Comparison of ENCODE assay signal across 11 mouse cellular contexts in the genomic region with DNA sequence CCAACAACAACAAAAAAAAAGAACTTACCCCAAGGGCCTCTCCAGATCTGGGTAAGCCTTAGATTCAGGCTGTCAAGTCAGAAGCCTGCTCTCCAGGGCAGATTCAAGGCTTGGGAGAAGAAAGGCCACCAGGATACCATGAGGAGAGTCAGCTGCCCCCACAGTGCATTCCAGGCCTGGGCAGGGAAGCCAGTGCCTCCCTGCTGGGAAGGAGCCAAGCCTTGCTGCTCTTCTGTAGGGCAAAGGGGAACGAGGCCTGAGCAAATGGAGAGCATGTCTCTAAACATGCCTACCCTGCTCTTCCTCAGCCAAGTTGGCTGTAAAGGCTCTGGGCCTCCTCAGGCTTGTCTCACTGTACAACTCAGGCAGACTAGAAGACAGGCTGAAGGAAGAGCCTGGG. TPM values are rescaled to one million over a fixed set of nuclear protein-coding genes. Genes with fewer than 3 reads are reported as not detected.
DNase-seq lines count a peak whose midpoint lies in the region; ATAC-seq and TF ChIP-seq lines count a peak whose summit lies in the region.
"Had no signal": no experiment of that assay in that cellular context is flagged by ENCODE, and none has a peak within 500 bp of the region (broad histone marks: within the 10 kb centered on the region; RNA-seq: fewer than 3 reads in every experiment).

No protein-coding gene starts in this region.

- peak overlapping the region; percentile 26; the same call in 1 of the 2 replicates for H3K27ac ChIP-seq in hindbrain, embryonic 10.5 days
- no peak overlapping the region for H3K27ac ChIP-seq in hindbrain, embryonic 13.5 days
- peak overlapping the region; percentile 60; the same call in 1 of the 2 replicates for H3K27ac ChIP-seq in heart, embryonic 15.5 days
- peak overlapping the region; percentile 62 for H3K27ac ChIP-seq in lung, postnatal 0 days (ENCODE audit: low read length)
- no peak overlapping the region for H3K27ac ChIP-seq in hindbrain, embryonic 12.5 days
- H3K27ac ChIP-seq in midbrain, embryonic 10.5 days (replicated peaks): no peak overlapping the region
- H3K27ac ChIP-seq: forebrain, embryonic 15.5 days; midbrain, embryonic 15.5 days had no signal

- H3K9me3 ChIP-seq in hindbrain, embryonic 10.5 days: no peaks in the 10 kb centered on the region
- no peaks in the 10 kb centered on the region for H3K9me3 ChIP-seq in hindbrain, embryonic 13.5 days
- H3K9me3 ChIP-seq in heart, embryonic 15.5 days (replicated peaks): no peaks in the 10 kb centered on the region
- H3K9me3 ChIP-seq in lung, postnatal 0 days (ENCODE audit: low read length): no peaks in the 10 kb centered on the region
- no peaks in the 10 kb centered on the region for H3K9me3 ChIP-seq in hindbrain, embryonic 12.5 days (replicated peaks)
- H3K9me3 ChIP-seq in midbrain, embryonic 10.5 days (replicated peaks): no peaks in the 10 kb centered on the region
- H3K9me3 ChIP-seq: forebrain, embryonic 15.5 days; midbrain, embryonic 15.5 days had no signal

- TF ChIP-seq EP300 in lung, postnatal 0 days (IDR thresholded peaks at IDR 0.05): no peak

- H3K9ac ChIP-seq in hindbrain, embryonic 13.5 days: no peak overlapping the region
- H3K9ac ChIP-seq in heart, embryonic 15.5 days: no peak overlapping the region
- no peak overlapping the region for H3K9ac ChIP-seq in lung, postnatal 0 days (replicated peaks; ENCODE audit: low read depth)
- no peak overlapping the region for H3K9ac ChIP-seq in hindbrain, embryonic 12.5 days
- H3K9ac ChIP-seq: forebrain, embryonic 15.5 days; midbrain, embryonic 15.5 days had no signal

- WGBS in hindbrain, embryonic 10.5 days: 38% methylated on average over 1 of the region's 1 CpGs
- 55% methylated on average over 1 of the region's 1 CpGs for WGBS in hindbrain, embryonic 13.5 days
- 25% methylated on average over 1 of the region's 1 CpGs for WGBS in heart, embryonic 15.5 days
- WGBS in lung, postnatal 0 days: 54% methylated on average over 1 of the region's 1 CpGs
- 54% methylated on average over 1 of the region's 1 CpGs for WGBS in hindbrain, embryonic 12.5 days
- 75% methylated on average over 1 of the region's 1 CpGs for WGBS in midbrain, embryonic 10.5 days

- TF ChIP-seq CTCF in lung, postnatal 0 days (IDR thresholded peaks at IDR 0.05): no peak

- H3K27me3 ChIP-seq in hindbrain, embryonic 10.5 days (ENCODE audit: insufficient read depth, poor library complexity, severe bottlenecking): no peaks in the 10 kb centered on the region
- no peaks in the 10 kb centered on the region for H3K27me3 ChIP-seq in hindbrain, embryonic 13.5 days
- H3K27me3 ChIP-seq in heart, embryonic 15.5 days: 0 out of 2 replicates have a peak, but pooled peaks cover 2% of the 10 kb centered on the region
- H3K27me3 ChIP-seq in lung, postnatal 0 days (replicated peaks; ENCODE audit: insufficient read depth, low read length): no peaks in the 10 kb centered on the region
- H3K27me3 ChIP-seq in hindbrain, embryonic 12.5 days: no peaks in the 10 kb centered on the region
- no peaks in the 10 kb centered on the region for H3K27me3 ChIP-seq in midbrain, embryonic 10.5 days (ENCODE audit: low read depth, poor library complexity, severe bottlenecking)
- H3K27me3 ChIP-seq: forebrain, embryonic 15.5 days; midbrain, embryonic 15.5 days had no signal

- H3K4me3 ChIP-seq in hindbrain, embryonic 10.5 days: no peak overlapping the region
- no peak overlapping the region for H3K4me3 ChIP-seq in hindbrain, embryonic 13.5 days
- no peak overlapping the region for H3K4me3 ChIP-seq in heart, embryonic 15.5 days
- H3K4me3 ChIP-seq in lung, postnatal 0 days (ENCODE audit: low read depth, low read length): no peak overlapping the region
- H3K4me3 ChIP-seq in hindbrain, embryonic 12.5 days: no peak overlapping the region
- H3K4me3 ChIP-seq in midbrain, embryonic 10.5 days: no peak overlapping the region
- H3K4me3 ChIP-seq: forebrain, embryonic 15.5 days; midbrain, embryonic 15.5 days had no signal

- peaks cover 16% of the 10 kb centered on the region for H3K36me3 ChIP-seq in hindbrain, embryonic 10.5 days
- peaks cover 12% of the 10 kb centered on the region for H3K36me3 ChIP-seq in hindbrain, embryonic 13.5 days
- H3K36me3 ChIP-seq in heart, embryonic 15.5 days: no peaks in the 10 kb centered on the region
- no peaks in the 10 kb centered on the region for H3K36me3 ChIP-seq in lung, postnatal 0 days (ENCODE audit: insufficient read depth, low read length)
- H3K36me3 ChIP-seq in hindbrain, embryonic 12.5 days: peaks cover 8% of the 10 kb centered on the region
- peaks cover 16% of the 10 kb centered on the region for H3K36me3 ChIP-seq in midbrain, embryonic 10.5 days

- H3K4me2 ChIP-seq in hindbrain, embryonic 13.5 days: no peak overlapping the region
- H3K4me2 ChIP-seq in heart, embryonic 15.5 days: no peak overlapping the region
- H3K4me2 ChIP-seq in lung, postnatal 0 days (replicated peaks; ENCODE audit: low read depth, low read length): no peak overlapping the region
- no peak overlapping the region for H3K4me2 ChIP-seq in hindbrain, embryonic 12.5 days (replicated peaks)
- H3K4me2 ChIP-seq: forebrain, embryonic 15.5 days; midbrain, embryonic 15.5 days had no signal

- ATAC-seq in hindbrain, embryonic 13.5 days (ENCODE audit: low FRiP score): no peak
- ATAC-seq in heart, embryonic 15.5 days (replicated peaks; ENCODE audit: insufficient number of reproducible peaks, insufficient read depth, low FRiP score, low read depth): peak; percentile 64; the same call in 1 of the 2 replicates
- peak; percentile 79 for ATAC-seq in lung, postnatal 0 days
- no peak for ATAC-seq in hindbrain, embryonic 12.5 days (ENCODE audit: low FRiP score)
- ATAC-seq: forebrain, embryonic 15.5 days; midbrain, embryonic 15.5 days had no signal

- DNase-seq in hindbrain, embryonic 10.5 days (ENCODE audit: low spot score): no peak
- peak; percentile 90 for DNase-seq in adipocyte (ENCODE audit: low spot score)
- DNase-seq in lung, postnatal 0 days (ENCODE audit: low spot score): peak; percentile 68
- DNase-seq in spleen, postnatal 36 days (ENCODE audit: low spot score in 2 of 2): no peak
- no peak for DNase-seq in midbrain, embryonic 10.5 days (ENCODE audit: low spot score)
- DNase-seq: right cerebral cortex, adult 18-20 months had no signal

- H3K4me1 ChIP-seq in hindbrain, embryonic 10.5 days (replicated peaks): peaks cover under 1% of the 10 kb centered on the region; the same call in 1 of the 2 replicates
- H3K4me1 ChIP-seq in hindbrain, embryonic 13.5 days (replicated peaks): peaks cover 6% of the 10 kb centered on the region; the same call in 1 of the 2 replicates
- H3K4me1 ChIP-seq in heart, embryonic 15.5 days (replicated peaks): peaks cover 27% of the 10 kb centered on the region
- H3K4me1 ChIP-seq in lung, postnatal 0 days (ENCODE audit: insufficient read depth, low read depth, low read length): peaks cover 6% of the 10 kb centered on the region; the same call in 1 of the 2 replicates
- no peaks in the 10 kb centered on the region for H3K4me1 ChIP-seq in hindbrain, embryonic 12.5 days
- H3K4me1 ChIP-seq in midbrain, embryonic 10.5 days: no peaks in the 10 kb centered on the region
- H3K4me1 ChIP-seq: forebrain, embryonic 15.5 days; midbrain, embryonic 15.5 days had no signal

RNA-seq across cellular contexts. Expression of gene Ucp3, which starts 1.9 kb away (rescaled TPM):
- 0.09 TPM in 1 of 2 replicates, not detected in the other for polyA plus RNA-seq in hindbrain, embryonic 10.5 days (2016; fragmentation: Nextera tagmentation; extraction: Ambion mirVana)
- not detected in 2 replicates for polyA plus RNA-seq in hindbrain, embryonic 13.5 days (2015; fragmentation: Nextera tagmentation; extraction: Ambion mirVana)
- 0.11 and 0.29 TPM in 2 replicates for polyA plus RNA-seq in heart, embryonic 15.5 days (2015; fragmentation: Nextera tagmentation; extraction: Ambion mirVana)
- polyA plus RNA-seq in lung, postnatal 0 days (2015; fragmentation: Nextera tagmentation; extraction: Ambion mirVana): 0.08 and 0.15 TPM in 2 replicates
- polyA plus RNA-seq in hindbrain, embryonic 12.5 days (2016; fragmentation: Nextera tagmentation; extraction: Ambion mirVana): not detected in 2 replicates
- not detected in 2 replicates for polyA plus RNA-seq in midbrain, embryonic 10.5 days (2016; fragmentation: Nextera tagmentation; extraction: Ambion mirVana)
- polyA plus RNA-seq: forebrain, embryonic 15.5 days; midbrain, embryonic 15.5 days had no signal

RNA-seq across cellular contexts. Expression of gene Ucp2, which starts 18.5 kb away (rescaled TPM):
- polyA plus RNA-seq in hindbrain, embryonic 10.5 days (2016; fragmentation: Nextera tagmentation; extraction: Ambion mirVana): 122 and 123 TPM in 2 replicates
- 75.2 and 78.6 TPM in 2 replicates for polyA plus RNA-seq in hindbrain, embryonic 13.5 days (2015; fragmentation: Nextera tagmentation; extraction: Ambion mirVana)
- polyA plus RNA-seq in heart, embryonic 15.5 days (2015; fragmentation: Nextera tagmentation; extraction: Ambion mirVana): 109 and 179 TPM in 2 replicates
- polyA plus RNA-seq in lung, postnatal 0 days (2015; fragmentation: Nextera tagmentation; extraction: Ambion mirVana): 528 and 617 TPM in 2 replicates
- polyA plus RNA-seq in hindbrain, embryonic 12.5 days (2016; fragmentation: Nextera tagmentation; extraction: Ambion mirVana): 123 and 130 TPM in 2 replicates
- 81.4 and 93.1 TPM in 2 replicates for polyA plus RNA-seq in midbrain, embryonic 10.5 days (2016; fragmentation: Nextera tagmentation; extraction: Ambion mirVana)

RNA-seq across cellular contexts. Expression of gene Dnajb13, which starts 40.1 kb away (rescaled TPM):
- 1.9 and 9.2 TPM in 2 replicates for polyA plus RNA-seq in hindbrain, embryonic 10.5 days (2016; fragmentation: Nextera tagmentation; extraction: Ambion mirVana)
- polyA plus RNA-seq in hindbrain, embryonic 13.5 days (2015; fragmentation: Nextera tagmentation; extraction: Ambion mirVana): 4.4 and 8.5 TPM in 2 replicates
- polyA plus RNA-seq in heart, embryonic 15.5 days (2015; fragmentation: Nextera tagmentation; extraction: Ambion mirVana): 0.18 and 0.70 TPM in 2 replicates
- polyA plus RNA-seq in lung, postnatal 0 days (2015; fragmentation: Nextera tagmentation; extraction: Ambion mirVana): 13.7 and 13.8 TPM in 2 replicates
- 5.0 and 8.2 TPM in 2 replicates for polyA plus RNA-seq in hindbrain, embryonic 12.5 days (2016; fragmentation: Nextera tagmentation; extraction: Ambion mirVana)
- polyA plus RNA-seq in midbrain, embryonic 10.5 days (2016; fragmentation: Nextera tagmentation; extraction: Ambion mirVana): 0.42 and 0.81 TPM in 2 replicates

Comparison
In these comparisons a context has a peak if more than half of its experiments do, and no peak if none do; other contexts are left out.
1. H3K27ac ChIP-seq: peak in hindbrain, embryonic 10.5 days (single experiment), heart, embryonic 15.5 days (single experiment) and lung, postnatal 0 days (single experiment); none in hindbrain, embryonic 13.5 days (single experiment), hindbrain, embryonic 12.5 days (single experiment) and midbrain, embryonic 10.5 days (single experiment).
2. DNase-seq: peak in adipocyte (single experiment) and lung, postnatal 0 days (single experiment); none in hindbrain, embryonic 10.5 days (single experiment), spleen, postnatal 36 days (0 of 2) and midbrain, embryonic 10.5 days (single experiment).
3. ATAC-seq: peak in heart, embryonic 15.5 days (single experiment) and lung, postnatal 0 days (single experiment); none in hindbrain, embryonic 13.5 days (single experiment) and hindbrain, embryonic 12.5 days (single experiment).